Mouse (Mus musculus) monocyte, adult 5-6 weeks (primary cell): ENCODE results near the gene Dph2. TPM values are rescaled to one million over a fixed set of nuclear protein-coding genes. Genes with fewer than 3 reads are reported as not detected.

Source experiments
- ATAC-seq: fragments of 153-309, 156-312 bp; replicated peaks from 2 replicates; pipeline ENCODE4 v1.8.0; 2017; ENCODE audit warnings: mild to moderate bottlenecking; ENCODE audit not compliant: low TSS enrichment, insufficient number of reproducible peaks, severe bottlenecking, poor library complexity, low FRiP score
- total RNA-seq: library from RNA; stranded (forward); fragments of 200-1000, 200-491, 200-594 nt; gene quantifications from 3 replicates; pipeline ENCODE4 v1.2.3, GENCODE M21; 2017

The Dph2 gene
- total RNA-seq, 1 experiment from 2014 or later = 4.2 TPM

- no peak for ATAC-seq
Observed at GRCm38 (mm10) chr4:117882701-117883691, 8.8 kb downstream of the Dph2 start, which contains the start of gene B4galt2. TSS of gene B4galt2 (minus strand) at chr4:117883487.

GRCm38 (mm10) chr4:117878703-117879102 is 13.1 kb downstream of the Dph2 start:
- no peak for ATAC-seq

GRCm38 (mm10) chr4:117878301-117878700 is 13.5 kb downstream of the Dph2 start:
- no peak for ATAC-seq

- no peak for ATAC-seq
Observed at GRCm38 (mm10) chr4:117873615-117874014, 18.2 kb downstream of the Dph2 start.

GRCm38 (mm10) chr4:117872471-117872886 is 19.4 kb downstream of the Dph2 start, which contains the start of gene Ccdc24:
TSS of gene Ccdc24 (minus strand) at chr4:117872557.
- ATAC-seq = no peak

- ATAC-seq = no peak
Observed at GRCm38 (mm10) chr4:117871787-117872186, 20.0 kb downstream of the Dph2 start.

GRCm38 (mm10) chr4:117870437-117870836 is 21.4 kb downstream of the Dph2 start:
- no peak for ATAC-seq

- no peak for ATAC-seq
Observed at GRCm38 (mm10) chr4:117869317-117869716, 22.5 kb downstream of the Dph2 start.

GRCm38 (mm10) chr4:117867823-117868222 is 24.0 kb downstream of the Dph2 start:
- ATAC-seq = peak; percentile 36; the same call in 1 of the 2 replicates

GRCm38 (mm10) chr4:117867000-117867399 is 24.8 kb downstream of the Dph2 start:
- ATAC-seq = peak; percentile 16; the same call in 1 of the 2 replicates

- 0 out of 2 replicates have a peak, but pooled peaks have one; percentile 23 for ATAC-seq
Observed at GRCm38 (mm10) chr4:117866083-117866482, 25.7 kb downstream of the Dph2 start.

GRCm38 (mm10) chr4:117862823-117863222 is 29.0 kb downstream of the Dph2 start:
- 0 out of 2 replicates have a peak, but pooled peaks have one; percentile 9 for ATAC-seq

- ATAC-seq = no peak
Observed at GRCm38 (mm10) chr4:117860570-117860969, 31.3 kb downstream of the Dph2 start.

- no peak for ATAC-seq
Observed at GRCm38 (mm10) chr4:117858794-117859193, 33.0 kb downstream of the Dph2 start.

- ATAC-seq = no peak
Observed at GRCm38 (mm10) chr4:117855146-117855545, 36.7 kb downstream of the Dph2 start.

GRCm38 (mm10) chr4:117852152-117852868 is 39.5 kb downstream of the Dph2 start:
- no peak for ATAC-seq

GRCm38 (mm10) chr4:117850871-117851270 is 41.0 kb downstream of the Dph2 start:
- no peak for ATAC-seq

- no peak for ATAC-seq
Observed at GRCm38 (mm10) chr4:117850176-117850575, 41.7 kb downstream of the Dph2 start.

- no peak for ATAC-seq
Observed at GRCm38 (mm10) chr4:117849506-117849905, 42.3 kb downstream of the Dph2 start.
